Mouse (Mus musculus) c-Kit-positive CD71-negative TER-119-negative erythroid progenitor cells, embryonic 14.5 days (primary cell): ENCODE results near the gene Gm17604.
A peak's percentile ranks its signal among the peaks of the same experiment; 100 is the strongest.

ENCODE experiments used
- DNase-seq: peaks from one replicate; pipeline ENCODE4 v3.0.0-alpha.2; 2013; ENCODE audit warnings: low read depth

Gm17604 gene

GRCm38 (mm10) chrX:165004779-165005324 is at the start of gene Gm17604:
TSS of gene Gm17604 (minus strand) at chrX:165004829.
- no peak for DNase-seq

GRCm38 (mm10) chrX:165049929-165050328 is 45.3 kb upstream of the Gm17604 start:
- no peak for DNase-seq

- DNase-seq, result no peak
Measured at GRCm38 (mm10) chrX:165003141-165003540, 1.5 kb downstream of the Gm17604 start.

- peak; percentile 58 for DNase-seq
Measured at GRCm38 (mm10) chrX:164980193-164980775, 24.3 kb downstream of the Gm17604 start, which contains the start of the genes Mospd2 and Fancb. TSS of gene Mospd2 (minus strand) at chrX:164980375. TSS of gene Fancb (plus strand) at chrX:164980592.

GRCm38 (mm10) chrX:164978866-164979265 is 25.8 kb downstream of the Gm17604 start:
- DNase-seq, result no peak

GRCm38 (mm10) chrX:164971206-164971605 is 33.4 kb downstream of the Gm17604 start:
- DNase-seq, result no peak

GRCm38 (mm10) chrX:164965750-164966448 is 38.7 kb downstream of the Gm17604 start:
- DNase-seq, result no peak
